Mouse (Mus musculus): ENCODE data around the gene Ndufv1.
"Not testable (repeated sequence)": the region's sequence is repeated elsewhere in the genome, so short reads cannot be mapped to it uniquely, and the experiment has no call there.

Ndufv1 gene

DNA sequence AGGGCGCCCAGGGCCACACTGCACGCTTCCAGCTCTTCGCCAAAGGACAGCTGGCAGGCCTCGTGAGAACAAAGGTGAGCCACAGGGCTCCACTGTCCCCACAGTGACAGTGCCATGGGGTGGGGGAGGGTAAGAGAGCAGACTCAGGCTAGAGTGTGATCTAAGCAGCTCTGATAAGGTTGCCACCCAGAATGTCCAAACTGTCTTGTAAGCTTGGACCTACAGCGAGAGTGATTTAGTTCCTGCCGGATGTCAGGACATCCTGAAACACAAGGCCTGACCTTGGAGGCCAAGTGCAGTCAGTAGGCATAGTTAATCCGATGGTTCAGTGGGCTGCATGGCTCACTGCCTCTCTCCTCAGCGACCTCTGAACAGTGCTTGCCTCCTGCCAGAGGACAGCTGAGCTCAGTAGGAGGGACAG is 27.3 kb downstream of the Ndufv1 start:
- no peak for DNase-seq (ENCODE audit: low read depth, low spot score)
- no peaks in the 10 kb centered on the region for H3K36me3 ChIP-seq (ENCODE audit: control insufficient read depth, insufficient read depth, low read length, poor library complexity, severe bottlenecking)
- no peaks in the 10 kb centered on the region for H3K27me3 ChIP-seq (ENCODE audit: control insufficient read depth, insufficient read depth, low read length, poor library complexity, severe bottlenecking)

DNA sequence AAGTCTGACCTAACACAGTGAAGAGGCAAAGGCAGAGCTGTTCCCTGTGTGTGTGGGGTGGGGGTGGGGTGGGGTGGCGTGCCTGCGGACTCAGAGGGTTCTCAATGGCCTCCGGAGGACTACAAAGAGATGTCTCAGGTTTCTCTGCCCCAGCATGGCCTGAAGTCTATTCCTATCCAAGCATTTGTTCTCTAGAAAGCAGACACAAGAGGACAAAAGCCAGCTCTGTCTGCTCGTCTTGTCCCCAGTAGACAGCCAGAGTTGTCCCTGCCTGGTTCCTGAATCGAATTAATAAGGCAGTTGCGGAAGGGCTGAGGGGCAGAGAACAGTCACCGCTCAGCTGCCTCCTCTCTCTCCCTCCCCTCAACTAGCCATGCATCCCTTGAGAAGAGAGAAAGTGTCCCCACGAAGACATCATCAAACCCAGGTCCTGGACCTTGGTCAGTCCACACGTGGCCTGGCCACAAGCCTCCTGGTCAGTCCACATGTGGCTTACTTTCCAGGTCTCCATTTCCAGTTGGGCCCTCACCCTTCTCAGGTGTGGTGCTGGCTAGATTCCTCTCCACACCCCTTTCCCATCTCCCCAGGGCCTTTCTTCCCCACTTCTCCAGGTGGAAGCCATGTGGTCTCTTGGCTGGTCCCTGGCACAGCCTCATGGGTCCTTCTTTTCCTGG is 28.9 kb downstream of the Ndufv1 start:
- H3K36me3 ChIP-seq (ENCODE audit: control insufficient read depth, insufficient read depth, low read length, poor library complexity, severe bottlenecking): no peaks in the 10 kb centered on the region
- DNase-seq (ENCODE audit: low read depth, low spot score): no peak
- no peaks in the 10 kb centered on the region for H3K27me3 ChIP-seq (ENCODE audit: control insufficient read depth, insufficient read depth, low read length, poor library complexity, severe bottlenecking)

DNA sequence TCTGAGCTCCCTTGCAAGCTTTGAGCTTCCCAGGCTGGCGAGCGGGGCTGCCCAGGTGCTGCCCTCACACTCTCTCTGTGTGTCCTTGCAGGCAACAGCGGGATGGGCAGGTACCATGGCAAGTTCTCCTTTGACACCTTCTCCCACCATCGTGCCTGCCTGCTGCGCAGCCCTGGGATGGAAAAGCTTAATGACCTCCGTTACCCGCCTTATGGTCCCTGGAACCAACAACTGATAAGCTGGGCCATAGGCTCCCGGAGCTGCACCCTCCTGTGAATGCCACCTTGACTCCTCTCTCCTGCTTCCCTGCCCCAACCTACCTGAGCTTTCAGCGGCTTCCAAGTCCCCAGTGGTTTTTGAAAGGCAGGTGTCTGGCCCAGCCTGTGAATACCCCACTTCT is 31.7 kb downstream of the Ndufv1 start:
- H3K36me3 ChIP-seq (ENCODE audit: control insufficient read depth, insufficient read depth, low read length, poor library complexity, severe bottlenecking): no peaks in the 10 kb centered on the region
- no peak for DNase-seq (ENCODE audit: low read depth, low spot score)
- no peaks in the 10 kb centered on the region for H3K27me3 ChIP-seq (ENCODE audit: control insufficient read depth, insufficient read depth, low read length, poor library complexity, severe bottlenecking)

DNA sequence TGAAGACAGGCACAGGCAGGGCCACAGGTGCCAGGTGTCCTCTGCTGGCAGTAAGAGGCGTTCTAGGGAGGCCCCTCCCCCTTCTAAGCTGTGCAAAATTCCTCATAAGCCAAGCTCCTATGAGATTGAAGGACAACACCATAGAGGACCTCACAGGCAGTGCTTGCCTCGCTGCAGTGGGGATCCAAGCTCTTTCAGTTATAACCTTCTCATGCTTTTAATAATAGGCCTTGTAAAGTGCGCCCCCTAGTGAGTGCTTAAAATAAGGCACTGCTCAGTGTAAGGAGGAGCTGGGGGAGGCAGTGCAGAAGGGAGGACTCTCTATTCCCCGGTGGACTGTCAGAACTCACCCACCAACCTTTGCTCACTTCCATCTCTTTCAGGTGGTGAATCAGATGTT is 32.3 kb downstream of the Ndufv1 start:
- Histone ChIP-seq H3K36me3 (ENCODE audit: control insufficient read depth, insufficient read depth, low read length, poor library complexity, severe bottlenecking) (no peaks in the 10 kb centered on the region), H3K27me3 (ENCODE audit: control insufficient read depth, insufficient read depth, low read length, poor library complexity, severe bottlenecking) (no peaks in the 10 kb centered on the region)
- DNase-seq (ENCODE audit: low read depth, low spot score): peak; percentile 91

DNA sequence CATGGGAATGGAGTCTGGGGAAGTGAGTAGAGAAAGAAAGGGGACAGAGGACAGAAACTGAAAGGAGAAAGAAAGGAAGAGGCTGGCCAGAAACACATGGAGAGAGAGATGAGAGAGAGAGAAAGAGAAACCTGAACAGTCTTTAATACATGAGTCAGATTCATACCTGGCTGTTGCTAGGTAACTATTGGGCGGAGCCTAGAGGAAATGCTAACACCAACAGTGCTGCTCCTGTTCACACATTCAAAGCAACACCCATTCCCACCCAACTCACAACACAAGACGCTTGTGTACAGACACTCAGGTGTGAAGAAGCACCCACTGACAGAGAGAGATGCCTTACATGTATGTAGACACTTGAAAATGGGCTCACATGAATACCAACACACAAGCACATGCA is 36.7 kb downstream of the Ndufv1 start:
- Histone ChIP-seq H3K36me3 (ENCODE audit: control insufficient read depth, insufficient read depth, low read length, poor library complexity, severe bottlenecking) (no peaks in the 10 kb centered on the region), H3K27me3 (ENCODE audit: control insufficient read depth, insufficient read depth, low read length, poor library complexity, severe bottlenecking) (no peaks in the 10 kb centered on the region)
- DNase-seq (ENCODE audit: low read depth, low spot score): no peak

DNA sequence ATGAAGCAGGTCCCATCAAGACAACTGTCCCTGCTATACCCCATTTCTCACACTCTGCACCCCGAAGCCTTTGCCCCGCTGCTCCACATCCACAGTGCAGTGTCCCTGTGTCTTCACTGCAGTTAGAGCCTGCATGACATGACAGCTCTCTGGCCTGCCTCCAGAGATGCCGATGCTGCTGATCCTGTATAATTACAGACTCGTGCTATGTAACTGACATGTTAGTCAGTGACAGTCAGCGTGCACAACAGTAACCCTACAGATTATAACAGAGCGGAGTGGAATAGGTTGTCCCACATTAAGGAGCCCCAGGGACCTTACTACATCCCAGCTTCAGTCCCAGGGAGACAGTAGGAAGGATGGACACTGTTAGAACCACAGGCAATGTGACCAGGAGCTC is 38.0 kb downstream of the Ndufv1 start:
- not testable (repeated sequence) for DNase-seq (ENCODE audit: low read depth, low spot score); H3K27me3 ChIP-seq (ENCODE audit: control insufficient read depth, insufficient read depth, low read length, poor library complexity, severe bottlenecking); H3K36me3 ChIP-seq (ENCODE audit: control insufficient read depth, insufficient read depth, low read length, poor library complexity, severe bottlenecking)

DNA sequence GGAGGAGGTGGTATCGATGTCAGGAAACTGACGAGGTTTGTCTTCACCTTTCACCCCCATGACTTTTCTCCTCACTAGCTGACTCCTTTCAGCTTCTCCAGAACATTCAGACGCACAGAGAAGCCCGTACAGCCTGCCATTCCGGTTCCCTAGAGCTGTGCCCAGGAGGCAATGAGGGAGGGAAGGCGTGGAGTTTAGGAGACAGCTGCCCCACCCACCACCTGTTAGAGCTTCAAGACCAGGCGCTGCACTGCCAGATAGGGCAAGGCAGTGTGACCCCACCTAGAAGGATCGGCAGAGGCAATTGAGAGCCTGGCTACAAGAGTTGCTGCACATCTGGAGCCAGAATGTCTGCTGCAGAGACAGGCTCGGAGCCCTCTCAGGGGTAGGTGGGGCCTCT is 40.4 kb downstream of the Ndufv1 start, which contains the start of gene Aldh3b2:
Gene Aldh3b2, plus strand, starts transcription at position 100 of the 400 bp plus-strand sequence.
- H3K27me3 ChIP-seq (ENCODE audit: control insufficient read depth, insufficient read depth, low read length, poor library complexity, severe bottlenecking): no peaks in the 10 kb centered on the region
- H3K36me3 ChIP-seq (ENCODE audit: control insufficient read depth, insufficient read depth, low read length, poor library complexity, severe bottlenecking): no peaks in the 10 kb centered on the region
- no peak for DNase-seq (ENCODE audit: low read depth, low spot score)

DNA sequence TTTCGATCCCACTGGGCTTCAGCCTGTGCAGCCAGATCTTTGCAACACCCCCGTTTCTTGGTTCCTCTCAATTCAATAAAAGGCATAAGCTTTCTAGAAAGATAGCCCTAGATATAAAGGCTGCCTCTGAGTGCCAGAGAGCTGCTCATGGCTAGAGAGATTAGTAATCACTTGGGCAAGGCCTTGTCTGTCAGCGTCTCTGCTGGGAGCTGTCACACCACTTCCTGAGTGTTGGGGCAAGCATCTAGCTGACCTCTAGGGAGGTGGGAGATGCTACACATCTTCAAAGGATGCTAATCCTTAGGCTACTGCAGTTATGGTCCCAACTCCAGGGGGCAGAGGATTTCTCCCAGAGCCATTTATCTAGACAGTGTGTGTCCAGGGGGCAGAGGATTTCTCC is 45.3 kb downstream of the Ndufv1 start:
- DNase-seq (ENCODE audit: low read depth, low spot score): no peak
- H3K36me3 ChIP-seq (ENCODE audit: control insufficient read depth, insufficient read depth, low read length, poor library complexity, severe bottlenecking): no peaks in the 10 kb centered on the region
- no peaks in the 10 kb centered on the region for H3K27me3 ChIP-seq (ENCODE audit: control insufficient read depth, insufficient read depth, low read length, poor library complexity, severe bottlenecking)

DNA sequence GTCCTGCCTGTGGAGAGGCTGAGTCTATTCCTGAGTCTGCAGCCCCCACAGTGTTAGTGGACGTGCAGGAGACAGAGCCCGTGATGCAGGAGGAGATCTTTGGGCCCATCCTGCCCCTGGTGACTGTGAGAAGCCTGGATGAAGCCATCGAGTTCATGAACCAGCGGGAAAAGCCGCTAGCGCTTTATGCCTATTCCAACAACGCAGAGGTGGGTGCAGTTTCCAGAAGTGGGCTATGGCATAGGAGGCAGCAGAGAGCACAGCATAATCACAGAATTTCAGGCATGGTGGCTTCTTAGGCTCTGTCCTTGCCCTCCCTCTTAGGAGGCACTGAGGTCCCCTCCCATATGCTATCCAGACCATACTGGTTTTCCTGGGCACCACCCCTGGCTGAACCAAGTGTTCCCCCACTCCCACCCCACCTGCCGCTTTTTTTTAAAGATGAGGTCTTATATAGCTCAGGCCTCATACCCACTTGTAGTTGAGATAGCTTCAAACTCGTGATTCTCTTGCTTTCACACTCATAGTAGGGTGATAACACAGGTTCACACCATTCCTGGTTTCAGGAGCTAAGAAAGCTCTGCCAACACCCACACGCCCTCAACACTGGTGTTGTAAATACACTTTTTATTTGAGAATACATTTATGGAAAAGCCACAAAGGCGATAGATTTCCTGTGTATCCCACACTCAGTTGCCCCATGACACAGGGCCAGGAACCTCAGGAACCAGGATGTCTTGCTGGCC is 46.1 kb downstream of the Ndufv1 start:
- Histone ChIP-seq H3K36me3 (ENCODE audit: control insufficient read depth, insufficient read depth, low read length, poor library complexity, severe bottlenecking) (no peaks in the 10 kb centered on the region), H3K27me3 (ENCODE audit: control insufficient read depth, insufficient read depth, low read length, poor library complexity, severe bottlenecking) (no peaks in the 10 kb centered on the region)
- no peak for DNase-seq (ENCODE audit: low read depth, low spot score)

DNA sequence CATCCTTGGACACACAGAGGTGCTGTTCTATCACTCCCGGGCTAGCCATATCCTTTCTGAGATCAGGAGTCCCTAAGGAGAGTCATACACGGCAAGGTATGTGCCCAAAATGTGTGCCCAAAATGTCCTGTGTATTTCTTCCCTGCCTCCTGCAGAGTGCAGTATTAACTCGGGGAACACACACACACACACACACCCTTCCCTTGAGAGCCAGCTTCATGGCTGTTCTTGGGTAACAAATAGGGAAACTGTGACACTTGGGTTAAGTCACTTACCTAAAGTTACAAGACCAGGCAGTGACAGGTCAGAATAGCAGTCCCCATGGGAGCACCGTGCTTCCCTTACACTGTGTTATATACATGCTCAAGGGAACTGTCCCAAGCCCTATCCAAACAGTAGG is 48.6 kb downstream of the Ndufv1 start:
- no peak for DNase-seq (ENCODE audit: low read depth, low spot score)
- H3K27me3 ChIP-seq (ENCODE audit: control insufficient read depth, insufficient read depth, low read length, poor library complexity, severe bottlenecking): no peaks in the 10 kb centered on the region
- H3K36me3 ChIP-seq (ENCODE audit: control insufficient read depth, insufficient read depth, low read length, poor library complexity, severe bottlenecking): no peaks in the 10 kb centered on the region

DNA sequence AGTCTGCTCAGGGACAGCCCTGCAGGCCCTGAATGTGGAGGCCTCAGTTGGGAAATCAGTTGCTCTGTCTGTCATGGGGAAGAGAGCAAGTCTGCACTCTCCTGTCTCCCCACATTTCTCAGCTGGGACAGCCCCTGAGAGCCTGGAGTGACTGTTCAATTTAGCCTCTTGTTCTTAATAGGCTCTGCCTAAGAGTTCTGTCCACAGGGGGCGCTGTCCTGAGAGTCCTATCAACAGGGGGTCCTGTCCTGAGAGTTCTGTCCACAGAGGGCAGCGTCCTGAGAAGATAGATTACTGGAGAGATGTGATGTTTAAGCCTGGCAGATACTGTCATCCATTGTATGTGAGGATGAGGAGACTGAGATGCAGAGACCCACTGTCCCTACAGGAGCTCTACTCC is 50.1 kb downstream of the Ndufv1 start:
- peak; percentile 53 for DNase-seq (ENCODE audit: low read depth, low spot score)
- Histone ChIP-seq H3K36me3 (ENCODE audit: control insufficient read depth, insufficient read depth, low read length, poor library complexity, severe bottlenecking) (no peaks in the 10 kb centered on the region), H3K27me3 (ENCODE audit: control insufficient read depth, insufficient read depth, low read length, poor library complexity, severe bottlenecking) (no peaks in the 10 kb centered on the region)

DNA sequence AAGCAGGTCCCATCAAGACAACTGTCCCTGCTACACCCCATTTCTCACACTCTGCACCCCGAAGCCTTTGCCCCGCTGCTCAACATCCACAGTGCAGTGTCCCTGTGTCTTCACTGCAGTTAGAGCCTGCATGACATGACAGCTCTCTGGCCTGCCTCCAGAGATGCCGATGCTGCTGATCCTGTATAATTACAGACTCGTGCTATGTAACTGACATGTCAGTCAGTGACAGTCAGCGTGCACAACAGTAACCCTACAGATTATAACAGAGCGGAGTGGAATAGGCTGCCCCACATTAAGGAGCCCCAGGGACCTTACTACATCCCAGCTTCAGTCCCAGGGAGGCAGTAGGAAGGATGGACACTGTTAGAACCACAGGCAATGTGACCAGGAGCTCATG is 50.8 kb downstream of the Ndufv1 start:
- not testable (repeated sequence) for H3K27me3 ChIP-seq (ENCODE audit: control insufficient read depth, insufficient read depth, low read length, poor library complexity, severe bottlenecking); DNase-seq (ENCODE audit: low read depth, low spot score); H3K36me3 ChIP-seq (ENCODE audit: control insufficient read depth, insufficient read depth, low read length, poor library complexity, severe bottlenecking)

DNA sequence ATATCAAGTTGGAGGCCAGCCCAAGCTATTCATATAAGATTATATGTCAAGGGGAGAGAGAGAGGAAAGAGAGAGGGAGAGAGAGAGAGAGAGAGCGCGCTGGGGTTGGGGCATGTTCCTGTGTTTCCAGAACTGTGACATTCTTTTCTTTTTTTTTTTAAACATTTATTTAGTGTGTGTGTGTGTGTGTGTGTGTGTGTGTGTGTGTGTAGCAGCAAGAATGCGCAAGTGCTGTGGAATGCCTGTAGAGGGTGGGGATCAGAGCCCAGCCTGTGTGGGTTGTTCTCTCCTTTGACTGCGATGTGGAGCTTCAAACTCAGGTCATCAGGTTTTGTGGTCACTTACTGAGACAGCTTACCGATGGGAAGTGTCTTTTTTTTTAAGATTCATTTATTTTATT is 52.4 kb downstream of the Ndufv1 start:
- H3K27me3 ChIP-seq (ENCODE audit: control insufficient read depth, insufficient read depth, low read length, poor library complexity, severe bottlenecking): no peaks in the 10 kb centered on the region
- no peak for DNase-seq (ENCODE audit: low read depth, low spot score)
- no peaks in the 10 kb centered on the region for H3K36me3 ChIP-seq (ENCODE audit: control insufficient read depth, insufficient read depth, low read length, poor library complexity, severe bottlenecking)

DNA sequence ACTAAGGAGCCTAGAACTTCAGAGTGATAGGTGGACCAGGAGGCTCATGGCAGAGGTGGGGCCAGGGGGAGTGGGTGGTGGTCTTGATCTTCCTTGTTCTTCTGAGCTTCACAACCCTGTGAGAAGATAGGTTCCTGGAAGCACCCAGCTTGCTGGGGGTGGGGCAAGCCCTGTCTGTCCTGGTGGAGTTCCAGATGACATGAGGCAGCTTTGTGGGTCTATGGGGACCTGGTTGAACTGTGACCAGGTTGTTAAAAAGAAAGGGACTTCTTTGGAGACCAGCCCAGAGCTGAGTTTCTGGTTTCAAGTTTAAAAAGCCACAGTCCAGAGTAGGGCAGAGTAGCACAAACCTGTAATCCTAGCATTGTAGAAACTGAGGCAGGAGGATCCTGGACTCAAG is 53.6 kb downstream of the Ndufv1 start:
- Histone ChIP-seq H3K36me3 (ENCODE audit: control insufficient read depth, insufficient read depth, low read length, poor library complexity, severe bottlenecking) (no peaks in the 10 kb centered on the region), H3K27me3 (ENCODE audit: control insufficient read depth, insufficient read depth, low read length, poor library complexity, severe bottlenecking) (no peaks in the 10 kb centered on the region)
- DNase-seq (ENCODE audit: low read depth, low spot score): no peak

DNA sequence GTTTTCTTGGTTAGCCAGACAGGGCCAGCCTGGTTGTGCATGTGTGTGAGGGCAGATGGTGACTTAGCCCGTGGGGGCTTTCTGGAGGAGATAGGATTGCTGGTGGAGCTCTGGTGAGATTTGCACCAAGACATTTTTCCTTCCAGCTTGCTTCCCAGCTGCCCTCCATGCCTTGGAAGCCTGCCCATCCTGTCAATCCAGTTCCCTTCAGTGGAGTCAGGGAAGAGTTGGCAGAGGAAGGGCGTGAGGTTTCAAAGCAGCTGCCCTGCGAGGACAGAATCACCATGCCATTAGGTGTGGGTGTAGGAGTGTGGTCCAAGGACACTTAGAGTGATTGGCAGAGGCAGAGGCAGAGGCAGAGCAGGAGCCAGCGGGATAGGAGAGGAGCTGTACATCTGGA is 54.1 kb downstream of the Ndufv1 start, which contains the start of gene Aldh3b3:
Gene Aldh3b3, plus strand, starts transcription at position 176 of the 400 bp plus-strand sequence.
- no peaks in the 10 kb centered on the region for H3K27me3 ChIP-seq (ENCODE audit: control insufficient read depth, insufficient read depth, low read length, poor library complexity, severe bottlenecking)
- DNase-seq (ENCODE audit: low read depth, low spot score): no peak
- no peaks in the 10 kb centered on the region for H3K36me3 ChIP-seq (ENCODE audit: control insufficient read depth, insufficient read depth, low read length, poor library complexity, severe bottlenecking)

Measured in splenic B cell, adult 2 months (primary cell).